Mouse (Mus musculus) liver, embryonic 14.5 days (tissue): ENCODE measurements around the gene Usp46. TPM values are rescaled to one million over a fixed set of nuclear protein-coding genes. Genes with fewer than 3 reads are reported as not detected.
A peak's percentile ranks its signal among the peaks of the same experiment; 100 is the strongest.

Source experiments
- ATAC-seq: fragments of 200-750 bp; cut with Nextera tagmentation; 2 replicates; pipeline ENCODE4 v1.8.0; 2017; ENCODE audit warnings: moderate number of reproducible peaks, mild to moderate bottlenecking, moderate library complexity; ENCODE audit not compliant: insufficient read depth
- DNase-seq, 3 experiments: peaks; one replicate each; pipeline ENCODE4 v3.0.0-alpha.2; 2012 to 2013; ENCODE audit warnings: low read depth in 3 of 3, low spot score in 3 of 3
- H3K27ac ChIP-seq: fragments of 300-500 bp; sonication (generic); 2 replicates; pipeline ENCODE4 v1.5.1; 2014; ENCODE audit warnings: moderate library complexity, mild to moderate bottlenecking, control low read depth, inconsistent platforms
- H3K27me3 ChIP-seq: fragments of 300-500 bp; sonication (generic); 2 replicates; pipeline ENCODE4 v1.6.1; 2014; ENCODE audit warnings: mild to moderate bottlenecking, low read length, moderate library complexity; ENCODE audit not compliant: control insufficient read depth, insufficient read depth
- H3K36me3 ChIP-seq: fragments of 300-500 bp; sonication (generic); replicated peaks from 2 replicates; pipeline ENCODE4 v1.6.1; 2014; ENCODE audit warnings: low read depth; ENCODE audit not compliant: control insufficient read depth, insufficient read depth
- H3K4me1 ChIP-seq, 2 experiments: fragments of 200-500 bp in 1 of 2; fragments of 300-500 bp in 1 of 2; sonication (generic) in 1 of 2; replicated peaks; 2 replicates each; pipeline ENCODE4 v1.6.1; 2012 to 2014; ENCODE audit warnings: antibody characterized with exemption in 1 of 2, inconsistent platforms in 1 of 2, low read length in 1 of 2; ENCODE audit not compliant: control insufficient read depth in 2 of 2, insufficient read depth in 2 of 2
- H3K4me2 ChIP-seq: fragments of 300-500 bp; sonication (generic); 2 replicates; pipeline ENCODE4 v1.6.1; 2014; ENCODE audit warnings: low read depth, mild to moderate bottlenecking, control low read depth, moderate library complexity
- H3K4me3 ChIP-seq, 2 experiments: fragments of 200-500 bp in 1 of 2; fragments of 300-500 bp in 1 of 2; sonication (generic) in 1 of 2; 2 replicates each; pipeline ENCODE4 v1.5.1; 2012 to 2014; ENCODE audit warnings: low read depth in 2 of 2, low read length in 2 of 2, mild to moderate bottlenecking in 2 of 2, control low read depth in 1 of 2, inconsistent platforms in 1 of 2, moderate library complexity in 1 of 2; ENCODE audit not compliant: insufficient read depth in 1 of 2
- H3K9ac ChIP-seq: fragments of 300-500 bp; sonication (generic); replicated peaks from 2 replicates; pipeline ENCODE4 v1.6.1; 2014; ENCODE audit warnings: mild to moderate bottlenecking, control low read depth, moderate library complexity
- H3K9me3 ChIP-seq: fragments of 300-500 bp; sonication (generic); 2 replicates; pipeline ENCODE4 v1.6.1; 2016; ENCODE audit warnings: low read length, mixed read lengths; ENCODE audit not compliant: control insufficient read depth
- CTCF ChIP-seq: IDR thresholded peaks from 2 replicates; pipeline ENCODE4 v1.5.1; 2016; ENCODE audit warnings: antibody characterized with exemption, low read depth, control low read depth
- EP300 ChIP-seq: IDR thresholded peaks from 2 replicates; pipeline ENCODE4 v1.6.1; 2016; ENCODE audit warnings: antibody characterized with exemption, low read depth
- WGBS: fragments of 180-500 bp; shearing (Covaris S2); extraction: QIAGEN DNeasy Blood & Tissue Kit; methylation state at CpG from one replicate; pipeline ENCODE4 v1.1.7; 2014; ENCODE audit not compliant: insufficient replicate concordance; 5-methylcytosine and 5-hydroxymethylcytosine counted together
- polyA plus RNA-seq, 2 experiments: library from polyadenylated mRNA; depleted of rRNA in 1 of 2; stranded (reverse) in 1 of 2; unstranded in 1 of 2; fragments of >200 nt; fragmentation: Nextera tagmentation in 1 of 2; extraction: Ambion mirVana in 1 of 2; gene quantifications; 2 replicates each; pipeline versions ENCODE4 v1.2.1 to v1.2.3; 2012 to 2014

Gene Usp46
- polyA plus RNA-seq, 2 experiments: 14.6 to 27.9 TPM

GRCm38 (mm10) chr5:74051394-74052170 is 16.6 kb downstream of the Usp46 start:
- peaks cover 6% of the 10 kb centered on the region for H3K36me3 ChIP-seq
- no peak for ATAC-seq
- H3K4me1 ChIP-seq: peaks cover 10% of the 10 kb centered on the region in 2 experiments
- H3K27me3 ChIP-seq: no peaks in the 10 kb centered on the region
- no peak overlapping the region for H3K9ac ChIP-seq
- TF ChIP-seq CTCF: no peak
- no peak for DNase-seq
- H3K9me3 ChIP-seq: no peaks in the 10 kb centered on the region
- H3K27ac ChIP-seq: no peak overlapping the region
- H3K4me3 ChIP-seq: no peak overlapping the region
- 86% methylated on average over 23 of the region's 23 CpGs for WGBS
- H3K4me2 ChIP-seq: no peak overlapping the region

- TF ChIP-seq CTCF: no peak
- TF ChIP-seq EP300: no peak
These were observed 17.3 kb downstream of the Usp46 start for GRCm38 (mm10) chr5:74050903-74051302.

GRCm38 (mm10) chr5:74048846-74049495 is 19.3 kb downstream of the Usp46 start:
- no peak overlapping the region for H3K9ac ChIP-seq
- TF ChIP-seq EP300 (no peak), CTCF (no peak)
- H3K36me3 ChIP-seq: peaks cover 6% of the 10 kb centered on the region
- no peak for DNase-seq
- peaks cover 10% of the 10 kb centered on the region in 2 experiments for H3K4me1 ChIP-seq
- no peaks in the 10 kb centered on the region for H3K9me3 ChIP-seq
- H3K27ac ChIP-seq: no peak overlapping the region
- no peaks in the 10 kb centered on the region for H3K27me3 ChIP-seq
- no peak overlapping the region for H3K4me3 ChIP-seq
- H3K4me2 ChIP-seq: no peak overlapping the region
- ATAC-seq: no peak
- WGBS: 90% methylated on average over 16 of the region's 16 CpGs

More at GRCm38 (mm10) chr5:74050903-74051302, 17.3 kb downstream of the Usp46 start:
- Histone ChIP-seq H3K4me2 (no peak overlapping the region), H3K9ac (no peak overlapping the region), H3K4me3 (no peak overlapping the region), H3K27me3 (no peaks in the 10 kb centered on the region), H3K27ac (no peak overlapping the region), H3K36me3 (peaks cover 6% of the 10 kb centered on the region), H3K9me3 (no peaks in the 10 kb centered on the region), H3K4me1 (peaks cover 10% of the 10 kb centered on the region in 2 experiments)
- 89% methylated on average over 2 of the region's 2 CpGs for WGBS
- DNase-seq: no peak
- ATAC-seq: peak; percentile 72

- no peak for DNase-seq
- Histone ChIP-seq H3K9me3 (no peaks in the 10 kb centered on the region), H3K4me2 (no peak overlapping the region), H3K4me3 (no peak overlapping the region), H3K9ac (no peak overlapping the region), H3K27me3 (no peaks in the 10 kb centered on the region), H3K36me3 (peaks cover under 1% of the 10 kb centered on the region), H3K27ac (no peak overlapping the region), H3K4me1 (no peaks in the 10 kb centered on the region)
- TF ChIP-seq CTCF (no peak), EP300 (no peak)
- 68% methylated on average over 7 of the region's 7 CpGs for WGBS
- ATAC-seq: no peak
These were observed 23.6 kb downstream of the Usp46 start for GRCm38 (mm10) chr5:74044591-74044990.

GRCm38 (mm10) chr5:74042796-74043340 is 25.4 kb downstream of the Usp46 start:
- H3K36me3 ChIP-seq: peaks cover 4% of the 10 kb centered on the region; the same call in 1 of the 2 replicates
- no peak overlapping the region for H3K4me2 ChIP-seq
- H3K4me1 ChIP-seq: no peaks in the 10 kb centered on the region
- no peak overlapping the region for H3K27ac ChIP-seq
- H3K9ac ChIP-seq: no peak overlapping the region; the same call in 1 of the 2 replicates
- TF ChIP-seq EP300 (no peak), CTCF (no peak)
- H3K4me3 ChIP-seq: no peak overlapping the region
- H3K27me3 ChIP-seq: no peaks in the 10 kb centered on the region
- ATAC-seq (no peak), DNase-seq (no peak)
- WGBS: 74% methylated on average over 6 of the region's 6 CpGs
- no peaks in the 10 kb centered on the region for H3K9me3 ChIP-seq
